Mouse (Mus musculus) bone marrow macrophage, adult 2 months (primary cell): ENCODE results near the gene Asb5. TPM values are rescaled to one million over a fixed set of nuclear protein-coding genes. Genes with fewer than 3 reads are reported as not detected.
"Not testable (repeated sequence)": the region's sequence is repeated elsewhere in the genome, so short reads cannot be mapped to it uniquely, and the experiment has no call there.

Experiments
- H3K27ac ChIP-seq: 2 replicates; pipeline ENCODE4 v1.5.1; 2012; ENCODE audit warnings: low read depth, low read length; ENCODE audit not compliant: insufficient read depth
- H3K4me1 ChIP-seq: 2 replicates; pipeline ENCODE4 v1.6.1; 2012; ENCODE audit warnings: low read length; ENCODE audit not compliant: control insufficient read depth, insufficient read depth
- H3K4me3 ChIP-seq: 2 replicates; pipeline ENCODE4 v1.5.1; 2012; ENCODE audit warnings: mild to moderate bottlenecking, low read length, moderate library complexity; ENCODE audit not compliant: insufficient read depth
- CTCF ChIP-seq: IDR thresholded peaks from 2 replicates; pipeline ENCODE4 v1.5.1; 2012; ENCODE audit warnings: low read depth, mild to moderate bottlenecking, low read length, moderate library complexity
- POLR2A ChIP-seq: IDR thresholded peaks from 2 replicates; pipeline ENCODE4 v1.6.1; 2012; ENCODE audit warnings: mild to moderate bottlenecking, low read depth, low read length, borderline replicate concordance
- polyA plus RNA-seq: library from polyadenylated mRNA; stranded (reverse); fragments of >200 nt; gene quantifications from 2 replicates; pipeline ENCODE4 v1.2.4, GENCODE M21; 2012; ENCODE audit not compliant: missing spikeins, insufficient read depth, insufficient read length

Gene Asb5
- polyA plus RNA-seq, 1 experiment: 0.35 TPM

DNA sequence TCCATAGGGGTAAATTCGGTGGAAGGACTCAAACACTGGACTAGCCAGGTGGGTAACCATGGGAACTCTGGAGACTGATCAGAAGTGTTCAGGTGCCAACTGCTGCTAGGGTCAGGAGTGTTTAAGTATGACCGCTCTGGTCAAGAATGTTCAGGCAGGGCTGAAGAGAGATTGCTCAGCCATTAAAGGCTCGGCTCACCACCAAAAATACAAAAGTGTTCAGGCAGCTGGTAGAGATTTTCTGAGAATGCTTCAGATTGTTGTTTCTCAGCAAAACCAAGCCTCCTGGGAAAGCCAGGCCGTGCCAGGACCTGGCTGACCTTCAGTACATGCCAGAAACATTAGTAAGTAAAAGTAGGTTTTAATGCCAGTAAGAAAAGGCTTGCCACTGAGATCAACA lies 80.9 kb downstream of the Asb5 start:
- H3K27ac ChIP-seq: no peak overlapping the region
- H3K4me3 ChIP-seq: no peak overlapping the region
- TF ChIP-seq POLR2A (no peak), CTCF (no peak)
- peaks cover 3% of the 10 kb centered on the region; the same call in 1 of the 2 replicates for H3K4me1 ChIP-seq

- H3K4me3 ChIP-seq, H3K27ac ChIP-seq, H3K4me1 ChIP-seq: not testable (repeated sequence)
These were observed 87.3 kb downstream of the Asb5 start for GRCm38 (mm10) chr8:54616710-54617109.

Other genes starting within 250 kb of the Asb5 start
- 57.2 and 58.3 TPM in 2 replicates for gene Spcs3, start 418 bp downstream of the Asb5 start, polyA plus RNA-seq
- gene Spata4, start 71.2 kb downstream of the Asb5 start, polyA plus RNA-seq: not detected in 2 replicates